Mouse (Mus musculus): ENCODE measurements at regions not wholly inside any gene's neighbourhood (a gene's known extent, or its start where the extent isn't known, plus 50 kb on each side); places are given as distances from the start of the nearest gene placed in this dataset.

- no peak for TF ChIP-seq CTCF (IDR thresholded peaks at IDR 0.05; ENCODE audit: extremely low read depth, insufficient read length, insufficient replicate concordance, low read depth, low read length)
- TF ChIP-seq POLR2A (IDR thresholded peaks at IDR 0.05; ENCODE audit: low read depth, low read length), result no peak
These were observed 181.3 kb upstream of the Kbtbd8 start for GRCm38 (mm10) chr6:94935706-94936105.

Data from small intestine, adult 2 months (tissue).